Mouse (Mus musculus) kidney, adult 8-10 months (tissue): ENCODE results near the gene Gm20431.

Experiments used
- DNase-seq, 2 experiments: peaks; one replicate each; pipeline ENCODE4 v3.0.0; 2022

Gm20431 gene

GRCm38 (mm10) chr2:167596726-167597491, 64.4 kb downstream of the Gm20431 start:
- DNase-seq: no peak

GRCm38 (mm10) chr2:167596262-167596661, 65.0 kb downstream of the Gm20431 start:
- no peak for DNase-seq

- DNase-seq: peak in 1 of 2 experiments; percentile 15
Observed at GRCm38 (mm10) chr2:167595761-167596171, 65.5 kb downstream of the Gm20431 start.

GRCm38 (mm10) chr2:167594444-167594934, 66.8 kb downstream of the Gm20431 start:
- peak; percentile 76 to 81 for DNase-seq

GRCm38 (mm10) chr2:167593551-167594250, 67.6 kb downstream of the Gm20431 start:
- DNase-seq: no peak

DNA sequence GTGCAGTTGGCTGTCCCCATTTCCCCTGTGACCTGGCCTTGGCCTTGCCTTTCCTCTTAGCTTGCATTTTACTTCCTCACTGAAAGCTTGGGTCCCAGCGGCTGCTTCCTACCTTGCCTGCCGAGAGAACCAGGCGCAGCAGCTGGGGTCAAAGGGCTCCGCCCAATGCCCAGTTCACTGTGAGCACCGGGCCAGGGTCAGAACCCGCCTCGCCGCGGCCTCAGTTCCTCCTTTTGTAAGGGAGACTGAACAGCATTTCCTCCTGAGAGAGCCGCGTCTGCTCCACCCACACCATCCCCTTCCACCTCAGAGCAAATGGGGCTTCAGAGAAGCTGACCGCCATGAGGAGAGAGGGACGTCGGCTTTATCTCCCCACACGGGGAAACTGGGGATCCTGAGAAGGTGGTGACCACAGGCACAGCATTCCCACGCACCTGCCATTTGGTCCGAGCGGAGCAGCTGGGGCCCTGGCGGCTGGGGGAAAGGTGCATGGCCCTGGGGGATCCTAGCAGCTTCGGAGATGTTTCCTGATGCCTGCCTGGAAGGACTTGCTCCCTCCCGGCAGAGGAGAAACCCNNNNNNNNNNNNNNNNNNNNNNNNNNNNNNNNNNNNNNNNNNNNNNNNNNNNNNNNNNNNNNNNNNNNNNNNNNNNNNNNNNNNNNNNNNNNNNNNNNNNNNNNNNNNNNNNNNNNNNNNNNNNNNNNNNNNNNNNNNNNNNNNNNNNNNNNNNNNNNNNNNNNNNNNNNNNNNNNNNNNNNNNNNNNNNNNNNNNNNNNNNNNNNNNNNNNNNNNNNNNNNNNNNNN, 72.3 kb downstream of the Gm20431 start:
- DNase-seq: peak; percentile 56 to 57

DNA sequence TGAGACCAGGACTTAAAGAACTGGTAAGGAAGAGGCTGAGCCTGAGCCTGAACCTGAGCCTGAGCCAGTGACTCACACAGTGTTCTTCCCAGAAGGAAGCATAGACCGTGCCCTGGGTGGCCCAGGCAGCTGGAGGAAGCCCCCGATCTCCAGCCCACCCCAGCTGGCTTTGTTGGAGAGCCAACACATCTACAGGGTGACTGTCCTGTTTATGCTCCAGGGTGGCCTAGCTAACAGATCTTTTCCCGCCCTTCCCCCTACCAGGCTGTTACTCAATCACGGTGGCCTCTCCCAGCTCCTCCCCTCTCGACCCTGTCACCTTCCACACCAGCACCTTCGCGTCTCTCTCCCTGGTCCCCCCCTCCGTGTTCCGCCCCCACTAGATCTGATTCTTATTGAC, 74.3 kb downstream of the Gm20431 start:
- DNase-seq: no peak

DNA sequence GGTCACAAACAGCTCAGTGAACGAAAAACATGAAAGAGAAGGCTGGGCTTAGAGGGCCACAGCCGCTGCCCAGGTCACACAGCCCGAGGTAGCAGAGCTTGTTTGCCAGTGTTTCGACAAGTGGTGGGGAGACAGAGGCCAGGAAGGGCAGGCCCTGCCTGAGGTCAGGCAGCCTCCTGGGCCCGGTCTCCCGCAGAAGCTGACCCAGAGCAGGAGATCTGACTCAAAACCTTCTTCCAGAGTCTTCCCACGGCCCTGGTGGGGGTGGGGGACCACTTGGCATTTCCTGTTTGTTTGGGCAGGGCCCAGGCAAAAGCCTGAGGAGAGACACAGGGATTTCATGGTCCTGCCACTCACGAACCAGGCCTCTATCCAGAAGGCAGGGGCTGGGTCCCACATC, 75.3 kb downstream of the Gm20431 start:
- DNase-seq: peak; percentile 55 to 62

GRCm38 (mm10) chr2:167585273-167585672, 76.0 kb downstream of the Gm20431 start:
- no peak for DNase-seq

GRCm38 (mm10) chr2:167583161-167583952, 77.9 kb downstream of the Gm20431 start:
- DNase-seq: no peak

DNA sequence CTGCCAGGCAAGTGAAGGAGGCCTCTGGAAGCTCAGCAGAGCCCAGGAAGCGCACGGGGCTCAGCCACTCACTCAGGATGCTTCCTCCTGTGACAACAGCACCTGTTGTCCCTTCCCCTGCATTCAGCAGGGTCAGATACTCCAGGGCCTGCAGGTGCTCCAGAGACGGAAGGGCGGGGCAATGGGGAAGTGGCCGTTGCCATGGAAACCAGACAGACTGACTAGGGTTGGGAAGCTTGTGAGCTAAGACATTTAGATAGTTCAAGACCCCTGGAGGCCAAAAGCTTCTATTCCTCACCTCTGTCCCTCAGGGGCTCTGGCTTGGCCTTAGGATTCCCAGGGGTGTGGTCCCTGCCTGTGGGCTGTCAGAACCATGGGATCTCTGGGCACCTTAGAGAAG, 82.8 kb downstream of the Gm20431 start:
- DNase-seq: no peak

GRCm38 (mm10) chr2:167577186-167577785, 84.0 kb downstream of the Gm20431 start:
- DNase-seq: no peak

- DNase-seq: no peak
Observed at GRCm38 (mm10) chr2:167576121-167576620, 85.1 kb downstream of the Gm20431 start.

GRCm38 (mm10) chr2:167575581-167575980, 85.7 kb downstream of the Gm20431 start:
- no peak for DNase-seq

DNA sequence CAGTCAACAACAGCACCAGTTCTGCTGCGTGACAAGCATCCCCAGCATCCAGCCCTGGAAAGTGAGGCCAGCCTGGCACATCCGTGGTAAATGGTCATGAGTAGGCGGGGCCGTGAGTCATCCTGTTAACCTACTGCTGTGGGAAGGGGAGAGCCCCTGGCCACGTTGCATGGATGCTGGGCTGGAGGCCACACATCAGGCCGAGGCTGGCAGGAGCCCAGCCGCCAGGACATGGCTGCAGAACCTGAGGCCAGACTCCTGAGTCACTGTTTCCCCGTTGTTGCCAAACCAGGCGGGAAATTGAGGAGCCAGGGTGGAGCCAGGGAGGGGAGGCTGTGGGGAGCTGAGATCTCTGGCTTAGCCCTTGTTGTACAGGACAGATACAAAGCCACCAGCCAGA, 86.5 kb downstream of the Gm20431 start:
- no peak for DNase-seq

GRCm38 (mm10) chr2:167571442-167572220, 89.7 kb downstream of the Gm20431 start:
- no peak for DNase-seq

- DNase-seq: no peak
Observed at GRCm38 (mm10) chr2:167570815-167571214, 90.5 kb downstream of the Gm20431 start.

- DNase-seq: peak; percentile 40 to 49
Observed at GRCm38 (mm10) chr2:167569934-167570651, 91.2 kb downstream of the Gm20431 start.

- DNase-seq: no peak
Observed at GRCm38 (mm10) chr2:167568112-167568511, 93.2 kb downstream of the Gm20431 start.

DNA sequence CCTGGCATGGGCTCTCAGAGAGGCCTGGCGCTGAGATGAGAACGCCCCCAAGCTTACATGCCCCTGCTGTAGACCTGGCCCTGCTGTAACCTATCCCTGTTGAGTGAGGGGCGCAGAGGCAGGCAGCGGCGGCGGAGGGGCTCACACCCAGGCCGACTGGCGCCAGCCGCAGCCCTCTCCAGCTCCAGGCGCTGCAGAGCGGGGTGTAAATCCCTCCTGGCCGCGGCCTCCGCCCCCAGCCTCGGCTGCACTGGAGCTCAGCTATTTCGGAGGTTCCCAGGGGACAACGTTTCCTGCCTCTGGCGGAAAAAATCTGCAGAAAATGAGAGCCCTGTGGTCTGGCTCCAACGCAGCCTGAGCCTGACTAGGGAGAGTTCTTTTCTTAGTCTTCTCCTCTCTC, 95.6 kb downstream of the Gm20431 start:
- peak; percentile 49 to 60 for DNase-seq
